Mouse (Mus musculus) spleen, embryonic (tissue): ENCODE results near the gene Gm5938.

Source experiments
- CTCF ChIA-PET: fragments of 350-600 bp; sonication (Branson Sonifier 250); formaldehyde crosslinking; loops from one replicate; lab custom pipeline; 2022; lab: Charles Lee

Gene Gm5938

GRCm38 (mm10) chrX:78125167-78125566, at the start of gene Gm5938:
Gm5938 (plus strand) TSS chrX:78125467.
- CTCF ChIA-PET = no interaction called here

GRCm38 (mm10) chrX:78091274-78091673, 34.0 kb upstream of the Gm5938 start, which contains the start of gene Obp1a:
Obp1a (minus strand) TSS chrX:78091374.
- CTCF ChIA-PET = no interaction called here
